Mouse (Mus musculus): Measurements from ENCODE around the gene Scfd2.

Gene Scfd2

DNA sequence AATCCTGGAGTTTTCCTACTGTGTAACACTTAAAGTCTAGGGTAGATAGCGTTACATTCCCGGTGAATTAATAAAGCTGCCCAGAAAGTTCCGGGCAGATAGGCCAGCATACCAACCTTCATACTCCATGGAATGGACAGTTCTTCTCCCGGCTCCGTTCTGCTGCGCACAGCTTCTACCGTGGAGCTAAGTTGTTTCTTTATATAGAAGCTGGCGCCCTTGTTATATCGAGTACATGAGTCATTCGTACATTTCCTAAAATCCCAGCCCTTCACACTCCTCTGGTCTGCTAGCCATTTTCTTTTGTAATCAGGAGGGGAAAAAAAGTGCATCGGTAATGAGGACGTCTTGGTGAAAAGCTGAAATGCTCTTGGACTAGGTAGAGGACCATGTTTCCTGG, 343.5 kb downstream of the Scfd2 start:
- in situ Hi-C loops (cut with MboI, MseI) = no loop called here

GRCm38 (mm10) chr5:74184607-74185006, 347.0 kb downstream of the Scfd2 start:
- in situ Hi-C loops (cut with MboI, MseI) = no loop called here

DNA sequence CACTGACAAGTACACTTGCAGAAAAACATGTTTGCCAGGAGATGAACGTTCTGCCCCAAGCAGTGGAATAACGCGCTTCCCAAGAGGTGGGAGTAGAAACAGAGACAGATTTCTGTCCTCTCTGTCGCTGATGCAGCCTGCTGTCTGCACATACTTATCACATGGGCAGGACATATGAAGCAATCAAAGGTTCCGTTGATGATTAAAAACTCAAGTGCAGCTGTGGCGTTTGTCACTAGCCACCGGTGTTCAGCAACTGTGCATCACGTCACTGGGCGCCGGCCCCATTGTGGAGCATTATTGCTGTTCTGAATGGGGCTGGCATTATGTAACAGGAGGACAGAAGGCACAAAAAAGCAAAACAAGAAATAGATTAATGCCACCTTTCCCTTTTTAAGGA, 348.4 kb downstream of the Scfd2 start:
- in situ Hi-C loops (cut with MboI, MseI) = no loop called here

- in situ Hi-C loops (cut with MboI, MseI) = no loop called here
Measured at GRCm38 (mm10) chr5:74180216-74180615, 351.3 kb downstream of the Scfd2 start.

DNA sequence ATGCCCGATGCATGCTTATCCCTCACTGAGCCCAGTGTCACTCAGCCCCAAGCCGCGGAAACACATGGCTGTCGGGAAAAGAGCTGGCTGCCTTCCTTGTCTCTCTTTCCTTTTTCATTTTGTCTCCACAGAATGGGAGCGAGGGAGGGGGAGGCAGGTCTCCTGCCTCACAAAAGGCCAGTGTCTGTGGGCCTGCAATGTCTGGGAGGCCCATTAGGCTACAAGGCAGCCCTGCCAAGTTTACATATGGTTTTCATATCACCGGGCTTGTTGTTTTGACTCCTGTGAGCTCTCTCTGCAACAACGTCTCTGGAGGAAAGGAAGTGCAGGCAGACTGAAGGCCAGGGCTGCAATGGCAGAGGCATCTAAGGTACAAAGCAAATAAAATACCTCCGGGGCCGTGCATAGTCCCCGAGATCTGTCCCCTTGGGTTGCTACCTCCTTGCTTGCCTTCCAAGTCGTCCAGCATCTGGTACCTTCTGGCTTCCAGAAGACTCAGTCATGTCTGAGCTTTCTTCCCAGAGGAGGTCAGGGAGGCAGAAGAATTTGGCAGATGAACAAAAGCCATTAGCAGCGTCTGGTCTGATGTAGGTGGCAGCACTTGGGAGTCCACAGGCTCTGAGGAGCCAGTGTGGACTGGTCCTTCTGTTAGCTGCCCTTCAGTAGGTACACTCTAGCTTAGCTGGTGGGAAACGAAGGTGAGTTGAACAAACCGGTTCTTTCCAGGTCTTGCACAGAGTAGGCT, 355.9 kb downstream of the Scfd2 start:
- in situ Hi-C loops (cut with MboI, MseI) = no loop called here

DNA sequence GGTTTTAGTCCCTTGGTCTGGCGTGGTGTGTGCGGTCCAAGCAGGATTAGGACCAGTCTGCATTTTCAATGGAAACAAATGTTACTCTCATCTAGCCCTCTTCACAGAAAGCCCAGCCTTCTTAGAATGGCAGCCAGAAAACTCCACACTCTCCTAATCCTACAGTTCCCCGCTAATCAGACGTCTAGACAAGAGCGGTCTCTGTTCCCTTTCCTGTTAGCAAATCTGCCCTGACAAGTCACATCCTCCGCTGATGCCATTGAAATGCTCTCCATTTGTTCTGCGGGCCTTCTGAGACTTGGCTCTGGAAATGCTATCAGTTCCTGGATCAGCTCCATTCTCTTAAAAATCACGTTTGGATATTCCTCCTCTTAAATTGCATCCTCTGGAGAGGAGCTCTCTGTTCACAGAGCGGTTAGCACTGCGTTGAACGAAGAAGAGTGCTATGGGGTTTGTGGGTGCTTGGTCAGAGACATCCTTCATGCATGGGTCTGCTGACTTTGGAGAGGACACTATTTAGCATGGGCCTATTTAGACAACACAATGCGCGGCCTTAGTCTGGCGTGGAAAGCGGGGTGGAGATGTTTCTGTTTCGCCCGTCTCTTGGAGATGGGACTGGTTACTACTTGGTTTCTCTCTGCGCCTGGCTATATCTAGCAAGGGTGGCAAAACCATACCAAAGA, 358.3 kb downstream of the Scfd2 start:
- in situ Hi-C loops (cut with MboI, MseI) = no loop called here

GRCm38 (mm10) chr5:74172208-74172607, 359.4 kb downstream of the Scfd2 start:
- in situ Hi-C loops (cut with MboI, MseI) = no loop called here

DNA sequence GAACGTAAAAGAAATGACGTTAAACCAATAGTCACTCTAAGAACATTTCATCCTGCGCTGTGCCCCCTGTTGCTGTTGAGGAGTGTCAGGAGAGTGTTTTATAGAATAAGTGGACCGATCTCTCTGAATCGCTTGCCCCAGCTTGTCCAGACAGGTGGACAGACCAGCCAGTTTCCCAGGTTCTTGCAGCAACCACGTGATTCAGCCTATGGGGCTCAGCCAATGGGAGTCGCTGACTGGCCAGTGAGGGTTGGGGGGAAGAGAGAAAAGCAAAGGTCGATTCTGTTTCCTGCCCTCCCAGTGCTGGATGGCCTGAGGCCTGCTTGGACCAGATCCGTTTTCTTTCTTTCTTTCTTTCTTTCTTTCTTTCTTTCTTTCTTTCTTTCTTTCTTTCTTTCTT, 359.8 kb downstream of the Scfd2 start:
- in situ Hi-C loops (cut with MboI, MseI) = no loop called here

DNA sequence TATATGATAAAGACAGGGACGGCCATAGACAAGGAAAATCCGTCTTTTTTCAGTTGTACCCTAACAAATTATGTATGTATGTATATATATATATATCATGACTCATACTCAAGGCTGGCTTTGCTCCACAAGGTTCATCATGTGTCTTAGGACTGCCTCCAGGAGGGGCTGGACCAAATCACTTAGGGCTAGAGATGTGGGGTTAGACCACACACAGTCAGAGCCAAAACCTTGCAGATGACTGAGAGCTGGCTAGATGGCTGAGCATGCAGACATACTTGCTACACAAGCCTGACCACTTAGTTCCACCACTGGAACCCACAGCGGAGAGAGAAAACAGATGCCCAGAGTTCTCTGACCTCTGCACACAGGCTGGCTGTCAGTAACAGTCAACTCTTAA, 363.5 kb downstream of the Scfd2 start:
- in situ Hi-C loops (cut with MboI, MseI) = no loop called here

- in situ Hi-C loops (cut with MboI, MseI) = no loop called here
Measured at GRCm38 (mm10) chr5:74166642-74167041, 364.9 kb downstream of the Scfd2 start.

GRCm38 (mm10) chr5:74164547-74164946, 367.0 kb downstream of the Scfd2 start:
- in situ Hi-C loops (cut with MboI, MseI) = no loop called here

- in situ Hi-C loops (cut with MboI, MseI) = no loop called here
Measured at GRCm38 (mm10) chr5:74163141-74163540, 368.4 kb downstream of the Scfd2 start.

DNA sequence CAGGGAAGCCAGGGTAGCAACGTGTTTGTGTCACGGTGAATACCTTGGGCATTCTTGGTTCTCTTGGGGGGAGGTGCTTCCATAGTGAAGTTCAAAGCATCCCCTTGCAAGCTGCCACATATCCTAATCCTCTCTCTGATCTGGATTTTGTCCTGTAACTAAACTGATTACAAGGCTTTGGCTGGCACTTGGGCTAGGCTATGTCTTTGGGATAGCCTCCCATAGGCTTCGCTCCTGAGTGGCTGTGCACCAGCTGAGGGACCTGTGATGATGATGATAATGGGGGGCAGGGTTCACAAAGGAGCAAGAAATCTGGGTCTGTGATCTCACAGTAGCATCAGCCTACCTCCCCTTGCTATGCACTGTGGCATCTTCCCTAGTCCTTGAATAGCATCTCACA, 369.5 kb downstream of the Scfd2 start:
- in situ Hi-C loops (cut with MboI, MseI) = no loop called here

- in situ Hi-C loops (cut with MboI, MseI) = no loop called here
Measured at GRCm38 (mm10) chr5:74161297-74161926, 370.1 kb downstream of the Scfd2 start.

DNA sequence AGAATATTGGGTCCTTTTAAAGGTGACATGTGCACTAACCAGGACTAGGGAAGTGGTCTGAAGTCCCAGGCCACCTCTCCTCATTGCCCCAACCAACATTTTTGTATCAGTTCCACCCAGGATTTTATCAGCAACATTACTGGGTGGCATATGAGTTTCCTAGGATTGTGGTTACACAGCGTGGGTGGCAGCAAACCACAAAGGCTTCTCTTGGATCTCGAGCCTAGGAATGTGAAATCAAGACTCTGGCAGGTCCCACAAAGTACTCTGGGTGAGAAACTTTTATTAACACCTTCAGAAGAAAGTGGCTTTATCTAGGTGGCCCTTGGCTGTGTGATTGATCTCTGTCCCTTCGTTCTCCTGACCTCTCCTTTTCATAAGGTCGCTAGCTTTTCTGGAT, 371.2 kb downstream of the Scfd2 start:
- in situ Hi-C loops (cut with MboI, MseI) = no loop called here

DNA sequence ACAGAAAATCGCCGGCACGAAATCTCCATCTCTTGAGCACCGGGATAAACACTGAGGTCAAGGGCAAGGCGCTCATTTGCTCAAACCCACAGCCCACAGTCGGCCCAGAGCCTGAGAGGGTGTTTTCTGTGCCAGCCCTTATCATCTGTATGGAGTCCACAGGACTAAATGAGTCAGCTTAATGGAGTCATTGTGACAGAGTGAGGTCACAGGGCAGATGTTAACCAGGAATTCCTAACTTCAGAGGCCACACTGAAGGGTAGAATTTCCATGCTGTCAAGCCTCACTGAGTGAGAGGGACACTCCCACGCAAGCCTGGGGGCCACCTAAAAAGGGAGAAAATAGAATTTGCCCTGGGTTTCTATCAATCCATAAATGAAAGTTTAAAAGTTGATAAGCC, 371.7 kb downstream of the Scfd2 start:
- in situ Hi-C loops (cut with MboI, MseI) = no loop called here

DNA sequence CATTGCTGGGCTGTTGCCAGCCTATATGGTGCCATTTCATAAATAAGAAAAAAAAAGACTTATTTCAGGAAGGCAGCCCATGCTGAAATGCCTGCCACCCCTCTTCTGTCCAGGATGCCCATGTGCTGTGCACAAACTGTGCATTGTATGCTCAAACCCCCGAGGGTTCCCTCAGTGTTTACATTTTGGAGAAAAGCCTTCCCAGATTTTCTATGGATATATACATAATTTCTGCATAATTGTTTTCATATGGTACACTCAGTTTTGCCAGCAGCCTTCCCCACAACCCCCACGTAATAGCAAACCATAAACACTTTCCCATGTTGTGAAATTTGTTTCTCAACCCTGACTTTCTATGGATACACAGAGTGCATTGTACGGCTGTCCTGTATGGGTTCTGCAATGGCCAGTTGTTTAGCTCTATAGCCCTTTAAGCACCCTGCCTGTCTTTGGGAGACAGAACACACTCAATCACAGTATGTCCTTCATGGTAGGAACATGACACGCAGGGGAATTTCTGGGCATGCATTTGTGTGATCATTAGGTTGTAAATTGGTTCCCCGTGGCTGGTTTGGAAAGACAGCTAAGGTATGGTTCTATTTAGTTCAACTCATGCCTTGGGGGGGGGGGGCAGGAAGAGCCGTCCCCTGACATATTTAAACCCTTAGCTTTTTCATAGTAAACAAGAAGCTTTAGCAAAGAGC, 372.5 kb downstream of the Scfd2 start:
- in situ Hi-C loops (cut with MboI, MseI) = no loop called here

DNA sequence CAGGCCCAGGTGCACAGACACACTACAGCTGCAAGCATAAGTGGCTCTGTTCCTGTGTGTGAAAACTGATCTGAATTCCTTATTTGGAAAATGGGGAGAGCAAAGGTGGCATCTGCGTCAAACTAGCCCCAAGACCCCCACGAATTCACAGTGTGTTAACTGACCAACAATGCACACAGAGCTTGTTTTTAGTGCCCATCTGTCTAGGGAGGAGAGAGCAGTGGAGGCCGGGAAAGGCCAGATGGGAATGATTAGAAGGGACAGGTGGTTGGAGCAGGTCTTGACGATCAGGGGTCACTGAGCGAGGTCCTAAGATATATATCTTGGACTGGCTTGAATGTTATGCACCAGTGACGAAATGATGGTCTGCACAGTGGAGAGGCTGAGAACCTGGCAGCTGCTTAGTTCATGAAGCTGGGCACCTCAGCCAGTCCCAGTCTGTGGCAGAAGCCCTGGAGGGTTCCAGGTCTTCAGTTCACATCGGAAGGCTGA, 375.7 kb downstream of the Scfd2 start:
- in situ Hi-C loops (cut with MboI, MseI) = no loop called here
